8 mouse cellular contexts compared by ENCODE assay signal in the genomic region with DNA sequence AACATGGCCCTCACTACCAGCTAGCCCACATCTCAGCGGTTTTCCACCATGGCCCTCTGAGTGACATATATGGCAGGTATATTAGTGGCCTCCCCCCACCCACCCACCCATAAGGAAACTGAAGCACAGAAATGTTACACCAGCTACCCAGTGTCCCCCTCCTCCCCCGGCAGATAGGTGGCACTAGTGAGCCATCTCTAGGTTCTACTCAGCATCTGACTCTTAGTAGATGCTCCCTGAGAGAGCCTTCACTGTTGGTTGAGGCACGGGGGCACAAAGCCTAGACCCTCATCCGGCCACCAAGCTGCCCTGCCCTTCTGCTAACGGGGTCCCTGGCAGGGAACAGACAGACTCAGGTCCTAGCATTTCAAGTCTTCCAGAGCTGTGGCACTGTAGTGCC. TPM values are rescaled to one million over a fixed set of nuclear protein-coding genes. Genes with fewer than 3 reads are reported as not detected.
DNase-seq lines count a peak whose midpoint lies in the region; ATAC-seq and TF ChIP-seq lines count a peak whose summit lies in the region.

No protein-coding gene starts in this region.

- TF ChIP-seq EP300 in lung, postnatal 0 days (IDR thresholded peaks at IDR 0.05) = no peak
- no peak for TF ChIP-seq EP300 in stomach, postnatal 0 days (optimal IDR thresholded peaks at IDR 0.05)

- H3K36me3 ChIP-seq in liver, embryonic 12.5 days = no peaks in the 10 kb centered on the region
- no peaks in the 10 kb centered on the region for H3K36me3 ChIP-seq in hindbrain, embryonic 12.5 days
- H3K36me3 ChIP-seq in lung, postnatal 0 days (ENCODE audit: insufficient read depth, low read length) = no peaks in the 10 kb centered on the region
- H3K36me3 ChIP-seq in stomach, postnatal 0 days (ENCODE audit: control insufficient read depth, insufficient read depth, low read length) = no peaks in the 10 kb centered on the region

- TF ChIP-seq CTCF in cerebellum, adult 2 months (IDR thresholded peaks at IDR 0.05; ENCODE audit: borderline replicate concordance, insufficient read depth, low read depth, low read length) = peak; percentile 77
- peak; percentile 79 for TF ChIP-seq CTCF in lung, postnatal 0 days (IDR thresholded peaks at IDR 0.05)
- TF ChIP-seq CTCF in stomach, postnatal 0 days (IDR thresholded peaks at IDR 0.05; ENCODE audit: low read depth) = peak; percentile 79

- no peak overlapping the region for H3K4me3 ChIP-seq in liver, embryonic 12.5 days
- no peak overlapping the region for H3K4me3 ChIP-seq in cerebellum, adult 2 months (replicated peaks; ENCODE audit: insufficient read depth, low read depth, low read length)
- no peak overlapping the region for H3K4me3 ChIP-seq in hindbrain, embryonic 12.5 days
- H3K4me3 ChIP-seq in lung, postnatal 0 days (ENCODE audit: low read depth, low read length) = no peak overlapping the region
- no peak overlapping the region for H3K4me3 ChIP-seq in stomach, postnatal 0 days (ENCODE audit: low read depth, low read length)

- H3K27me3 ChIP-seq in liver, embryonic 12.5 days (replicated peaks) = no peaks in the 10 kb centered on the region
- H3K27me3 ChIP-seq in cerebellum, adult 2 months (ENCODE audit: control insufficient read depth, insufficient read depth, low read length) = no peaks in the 10 kb centered on the region
- H3K27me3 ChIP-seq in hindbrain, embryonic 12.5 days = no peaks in the 10 kb centered on the region
- H3K27me3 ChIP-seq in lung, postnatal 0 days (replicated peaks; ENCODE audit: insufficient read depth, low read length) = no peaks in the 10 kb centered on the region
- H3K27me3 ChIP-seq in stomach, postnatal 0 days (ENCODE audit: control insufficient read depth, insufficient read depth, low read length) = no peaks in the 10 kb centered on the region

- H3K4me1 ChIP-seq in liver, embryonic 12.5 days = peaks cover 44% of the 10 kb centered on the region
- H3K4me1 ChIP-seq in cerebellum, adult 2 months (ENCODE audit: control insufficient read depth, insufficient read depth, low read length) = peaks cover 53% of the 10 kb centered on the region
- peaks cover 86% of the 10 kb centered on the region for H3K4me1 ChIP-seq in hindbrain, embryonic 12.5 days
- no peaks in the 10 kb centered on the region; the same call in none of the 2 replicates for H3K4me1 ChIP-seq in lung, postnatal 0 days (ENCODE audit: insufficient read depth, low read depth, low read length)
- H3K4me1 ChIP-seq in stomach, postnatal 0 days (replicated peaks; ENCODE audit: control insufficient read depth, insufficient read depth) = peaks cover 10% of the 10 kb centered on the region

- H3K4me2 ChIP-seq in liver, embryonic 12.5 days = no peak overlapping the region
- no peak overlapping the region for H3K4me2 ChIP-seq in hindbrain, embryonic 12.5 days (replicated peaks)
- no peak overlapping the region for H3K4me2 ChIP-seq in lung, postnatal 0 days (replicated peaks; ENCODE audit: low read depth, low read length)
- H3K4me2 ChIP-seq in stomach, postnatal 0 days (replicated peaks; ENCODE audit: low read depth) = no peak overlapping the region

- no peak overlapping the region for H3K9ac ChIP-seq in liver, embryonic 12.5 days
- H3K9ac ChIP-seq in hindbrain, embryonic 12.5 days = peak overlapping the region; percentile 32; the same call in 1 of the 2 replicates
- H3K9ac ChIP-seq in lung, postnatal 0 days (replicated peaks; ENCODE audit: low read depth) = no peak overlapping the region
- no peak overlapping the region for H3K9ac ChIP-seq in stomach, postnatal 0 days (ENCODE audit: low read length)

- 33% methylated on average over 5 of the region's 5 CpGs for WGBS in liver, embryonic 12.5 days (ENCODE audit: insufficient replicate concordance)
- 43% methylated on average over 5 of the region's 5 CpGs for WGBS in cerebellum, adult 2 months
- WGBS in hindbrain, embryonic 12.5 days = 66% methylated on average over 5 of the region's 5 CpGs
- WGBS in lung, postnatal 0 days = 65% methylated on average over 5 of the region's 5 CpGs
- WGBS in stomach, postnatal 0 days = 74% methylated on average over 5 of the region's 5 CpGs

- H3K9me3 ChIP-seq in liver, embryonic 12.5 days (replicated peaks) = no peaks in the 10 kb centered on the region
- H3K9me3 ChIP-seq in hindbrain, embryonic 12.5 days (replicated peaks) = no peaks in the 10 kb centered on the region
- no peaks in the 10 kb centered on the region for H3K9me3 ChIP-seq in lung, postnatal 0 days (ENCODE audit: low read length)
- H3K9me3 ChIP-seq in stomach, postnatal 0 days (ENCODE audit: control insufficient read depth, low read length) = no peaks in the 10 kb centered on the region

- peak; percentile 60 to 86 for DNase-seq in adrenal gland, adult (ENCODE audit: inconsistent age in 2 of 2, low spot score in 1 of 2)
- no peak for DNase-seq in adrenal gland, postnatal 4 days (ENCODE audit: low spot score in 2 of 2)
- DNase-seq in liver = peak; percentile 49
- DNase-seq in cerebellum, adult 2 months = peak; percentile 72 to 77
- DNase-seq in lung, postnatal 0 days (ENCODE audit: low spot score) = peak; percentile 61
- DNase-seq in stomach, postnatal 0 days (ENCODE audit: low spot score) = peak; percentile 73

- ATAC-seq in liver, embryonic 12.5 days = no peak
- no peak for ATAC-seq in hindbrain, embryonic 12.5 days (ENCODE audit: low FRiP score)
- ATAC-seq in lung, postnatal 0 days = peak; percentile 32; the same call in 1 of the 2 replicates
- ATAC-seq in stomach, postnatal 0 days (ENCODE audit: low FRiP score, low TSS enrichment) = peak; percentile 25; the same call in 1 of the 2 replicates

- no peak for TF ChIP-seq POLR2A in cerebellum, adult 2 months (IDR thresholded peaks at IDR 0.05; ENCODE audit: borderline replicate concordance, insufficient read depth, low read length)

- H3K27ac ChIP-seq in liver, embryonic 12.5 days = no peak overlapping the region
- no peak overlapping the region for H3K27ac ChIP-seq in cerebellum, adult 2 months (ENCODE audit: insufficient read depth, low read length)
- peak overlapping the region; percentile 76 for H3K27ac ChIP-seq in hindbrain, embryonic 12.5 days
- no peak overlapping the region for H3K27ac ChIP-seq in lung, postnatal 0 days (ENCODE audit: low read length)
- H3K27ac ChIP-seq in stomach, postnatal 0 days (replicated peaks) = no peak overlapping the region

RNA-seq across cellular contexts. Expression of a gene that starts 38.2 kb away (rescaled TPM):
- total RNA-seq in adrenal gland, postnatal 4 days (2021) = 10 to 100 TPM; 43.9 to 45.8 TPM
- polyA plus RNA-seq in liver, embryonic 12.5 days (2016; fragmentation: Nextera tagmentation; extraction: Ambion mirVana) = 2.3 and 3.0 TPM in 2 replicates
- 27.0 and 32.0 TPM in 2 replicates for polyA plus RNA-seq in cerebellum, adult 2 months (2012; rRNA removed)
- polyA plus RNA-seq in hindbrain, embryonic 12.5 days (2016; fragmentation: Nextera tagmentation; extraction: Ambion mirVana) = 2.9 and 3.6 TPM in 2 replicates
- 2.0 and 2.5 TPM in 2 replicates for polyA plus RNA-seq in lung, postnatal 0 days (2015; fragmentation: Nextera tagmentation; extraction: Ambion mirVana)
- polyA plus RNA-seq in stomach, postnatal 0 days (2015; fragmentation: Nextera tagmentation; extraction: Ambion mirVana) = 1.6 TPM in 2 replicates

RNA-seq across cellular contexts. Expression of a gene that starts 38.5 kb away (rescaled TPM):
- total RNA-seq in adrenal gland, postnatal 4 days (2021) = 100 to 1,000 TPM; 100 to 103 TPM
- 71.3 and 76.4 TPM in 2 replicates for polyA plus RNA-seq in liver, embryonic 12.5 days (2016; fragmentation: Nextera tagmentation; extraction: Ambion mirVana)
- polyA plus RNA-seq in cerebellum, adult 2 months (2012; rRNA removed) = 117 and 122 TPM in 2 replicates
- 108 and 118 TPM in 2 replicates for polyA plus RNA-seq in hindbrain, embryonic 12.5 days (2016; fragmentation: Nextera tagmentation; extraction: Ambion mirVana)
- polyA plus RNA-seq in lung, postnatal 0 days (2015; fragmentation: Nextera tagmentation; extraction: Ambion mirVana) = 60.3 and 71.9 TPM in 2 replicates
- polyA plus RNA-seq in stomach, postnatal 0 days (2015; fragmentation: Nextera tagmentation; extraction: Ambion mirVana) = 54.5 and 56.2 TPM in 2 replicates

RNA-seq across cellular contexts. Expression of a gene that starts 57.7 kb away (rescaled TPM):
- 10 to 100 TPM; 29.6 to 29.9 TPM for total RNA-seq in adrenal gland, postnatal 4 days (2021)
- 3.3 and 3.4 TPM in 2 replicates for polyA plus RNA-seq in liver, embryonic 12.5 days (2016; fragmentation: Nextera tagmentation; extraction: Ambion mirVana)
- polyA plus RNA-seq in cerebellum, adult 2 months (2012; rRNA removed) = 75.0 and 78.6 TPM in 2 replicates
- 15.2 and 16.3 TPM in 2 replicates for polyA plus RNA-seq in hindbrain, embryonic 12.5 days (2016; fragmentation: Nextera tagmentation; extraction: Ambion mirVana)
- polyA plus RNA-seq in lung, postnatal 0 days (2015; fragmentation: Nextera tagmentation; extraction: Ambion mirVana) = 4.1 and 4.5 TPM in 2 replicates
- polyA plus RNA-seq in stomach, postnatal 0 days (2015; fragmentation: Nextera tagmentation; extraction: Ambion mirVana) = 6.7 and 7.0 TPM in 2 replicates

Comparison
In these comparisons a context has a peak if more than half of its experiments do, and no peak if none do; other contexts are left out.
1. DNase-seq: peak in adrenal gland, adult (2 of 2), liver (single experiment), cerebellum, adult 2 months (2 of 2), lung, postnatal 0 days (single experiment) and stomach, postnatal 0 days (single experiment); none in adrenal gland, postnatal 4 days (0 of 2).
2. ATAC-seq: peak in lung, postnatal 0 days (single experiment) and stomach, postnatal 0 days (single experiment); none in liver, embryonic 12.5 days (single experiment) and hindbrain, embryonic 12.5 days (single experiment).
3. Peak in every context shown above with its lines, with median percentiles within 50 percentile points of each other: CTCF ChIP-seq.